Mouse (Mus musculus) naive thymus-derived CD4-positive, alpha-beta T cell, adult 2 months (primary cell): ENCODE data around the gene Retreg3.
"Not testable (repeated sequence)": the region's sequence is repeated elsewhere in the genome, so short reads cannot be mapped to it uniquely, and the experiment has no call there.

ENCODE experiments used
- DNase-seq: peaks from one replicate; pipeline ENCODE4 v3.0.0-alpha.2; 2011; ENCODE audit warnings: low read depth

Gene Retreg3

DNA sequence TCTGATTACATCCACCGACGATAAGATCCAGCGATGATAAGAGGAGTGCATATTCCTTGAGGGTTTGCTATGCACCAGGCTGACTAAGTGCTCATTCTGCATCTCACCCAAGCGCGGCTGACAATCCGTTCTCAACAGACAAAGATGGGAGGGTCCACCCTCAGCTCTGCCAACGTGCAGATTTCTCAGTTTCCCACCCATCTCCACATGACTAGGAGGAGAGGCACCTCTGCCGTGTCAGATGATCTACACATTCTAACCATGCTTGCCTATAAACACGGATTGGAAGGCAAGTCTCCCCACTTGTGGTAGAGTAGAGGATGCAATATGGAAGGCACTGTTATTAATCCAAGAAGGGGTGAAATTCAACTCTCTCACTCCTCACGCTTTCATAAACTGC lies 29.1 kb upstream of the Retreg3 start:
- DNase-seq, result no peak

DNA sequence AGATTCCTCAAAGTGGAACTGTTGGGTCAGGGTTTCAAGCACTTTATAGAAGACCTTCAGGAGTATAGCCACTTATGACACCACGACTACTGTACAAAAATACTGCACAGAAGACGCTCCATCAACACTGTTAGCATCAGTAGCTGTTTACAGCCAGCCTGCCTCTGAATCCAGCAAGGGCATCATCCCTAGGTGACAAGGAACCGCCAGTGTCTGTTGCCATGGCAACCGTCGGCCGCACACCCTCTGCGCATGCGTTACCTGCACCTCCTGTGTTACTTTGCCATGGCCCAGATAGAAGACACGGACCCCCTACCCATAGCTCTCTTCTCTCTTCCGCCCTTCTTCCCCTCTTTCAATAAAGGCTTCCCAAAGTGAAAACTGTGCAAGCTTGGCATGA lies 26.7 kb upstream of the Retreg3 start:
- DNase-seq, result no peak

DNA sequence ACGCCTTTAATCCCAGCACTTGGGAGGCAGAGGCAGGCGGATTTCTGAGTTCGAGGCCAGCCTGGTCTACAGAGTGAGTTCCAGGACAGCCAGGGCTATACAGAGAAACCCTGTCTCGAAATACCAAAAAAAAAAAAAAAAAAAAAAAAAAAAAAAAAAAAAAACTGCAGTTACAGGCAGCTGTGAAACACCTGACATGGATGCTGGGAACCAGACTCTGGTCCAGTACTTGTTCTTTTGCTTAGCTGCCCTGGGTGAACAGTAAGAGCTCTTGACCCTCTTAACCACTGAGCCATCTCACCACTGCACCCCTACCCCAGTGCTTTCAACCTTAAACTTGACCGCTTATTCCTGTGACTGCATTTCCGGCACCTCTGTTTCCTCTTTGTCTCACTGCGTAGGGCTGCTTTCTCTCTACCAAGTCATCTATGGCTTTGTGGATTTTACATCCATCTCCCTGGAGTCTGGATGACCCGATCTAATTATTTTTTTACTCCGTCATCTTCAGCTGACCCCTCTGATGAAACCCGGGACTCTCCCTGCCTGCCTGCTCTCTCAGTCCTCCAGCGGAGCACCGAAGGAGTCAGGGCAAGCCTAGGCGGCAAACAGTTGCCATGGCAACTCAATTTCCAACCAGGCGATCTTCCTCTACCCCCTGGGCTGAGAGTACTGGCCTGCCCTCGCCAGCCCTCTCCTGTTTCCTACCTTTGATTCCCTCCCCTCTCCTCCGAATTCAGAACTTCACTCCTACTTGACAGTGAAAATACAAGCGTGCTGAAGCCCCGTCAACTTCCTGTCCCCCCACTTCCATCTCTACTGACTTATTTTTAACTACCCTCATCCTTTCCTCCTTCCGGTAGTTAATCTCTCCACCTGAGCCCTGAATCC lies 23.9 kb upstream of the Retreg3 start:
- peak; percentile 80 for DNase-seq

DNA sequence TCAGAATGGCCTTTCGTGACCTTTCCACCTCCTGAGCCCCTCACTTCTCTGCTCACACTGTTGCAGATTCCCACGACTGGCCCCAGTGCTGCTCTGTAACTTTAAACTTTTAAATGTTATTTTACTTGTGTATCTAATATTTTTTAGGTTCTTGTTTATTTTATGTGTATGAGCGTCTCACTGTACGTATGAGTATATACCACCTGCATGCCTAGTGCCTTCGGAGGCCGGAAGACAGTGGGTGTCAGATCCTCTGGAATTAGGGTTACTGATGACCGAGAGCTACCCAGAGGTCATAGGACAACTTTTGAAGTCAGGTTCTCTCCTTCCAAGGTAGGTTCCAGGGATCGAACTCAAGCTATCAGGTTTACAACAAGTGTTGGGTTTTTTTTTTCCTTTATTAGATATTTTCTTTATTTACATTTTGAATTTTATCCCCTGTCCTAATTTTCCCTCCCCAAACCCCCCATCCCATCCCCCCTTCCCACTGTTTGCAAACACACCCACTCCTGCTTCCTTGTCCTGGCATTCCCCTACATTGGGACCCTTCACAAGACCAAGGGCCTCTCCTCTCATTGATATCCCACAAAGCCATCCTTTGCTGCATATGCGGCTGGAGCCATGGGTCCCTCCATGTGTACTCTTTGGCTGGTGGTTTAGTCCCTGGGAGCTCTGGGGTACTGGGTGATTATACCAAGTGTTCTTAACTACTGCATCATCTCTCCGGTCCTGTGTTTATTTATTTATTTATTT lies 22.7 kb upstream of the Retreg3 start:
- no peak for DNase-seq

DNA sequence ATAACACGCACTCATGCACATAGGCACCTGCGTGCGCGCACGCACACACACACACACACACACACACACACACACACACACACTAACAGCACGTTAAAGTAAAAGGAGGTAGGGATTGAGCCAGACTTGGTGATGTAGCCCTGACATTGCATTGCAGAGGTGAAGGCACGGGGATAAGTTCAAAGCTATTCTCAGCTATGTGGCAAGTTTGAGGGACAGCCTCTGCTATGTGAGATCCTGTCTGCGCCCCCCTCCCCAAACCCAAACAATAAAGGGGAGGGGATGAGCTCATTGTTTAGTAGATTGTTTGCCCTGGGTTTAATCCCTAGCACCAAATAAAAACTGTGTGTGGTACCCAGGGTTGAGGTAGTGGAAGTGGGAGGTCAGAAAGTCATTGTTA lies 21.4 kb upstream of the Retreg3 start:
- no peak for DNase-seq

DNA sequence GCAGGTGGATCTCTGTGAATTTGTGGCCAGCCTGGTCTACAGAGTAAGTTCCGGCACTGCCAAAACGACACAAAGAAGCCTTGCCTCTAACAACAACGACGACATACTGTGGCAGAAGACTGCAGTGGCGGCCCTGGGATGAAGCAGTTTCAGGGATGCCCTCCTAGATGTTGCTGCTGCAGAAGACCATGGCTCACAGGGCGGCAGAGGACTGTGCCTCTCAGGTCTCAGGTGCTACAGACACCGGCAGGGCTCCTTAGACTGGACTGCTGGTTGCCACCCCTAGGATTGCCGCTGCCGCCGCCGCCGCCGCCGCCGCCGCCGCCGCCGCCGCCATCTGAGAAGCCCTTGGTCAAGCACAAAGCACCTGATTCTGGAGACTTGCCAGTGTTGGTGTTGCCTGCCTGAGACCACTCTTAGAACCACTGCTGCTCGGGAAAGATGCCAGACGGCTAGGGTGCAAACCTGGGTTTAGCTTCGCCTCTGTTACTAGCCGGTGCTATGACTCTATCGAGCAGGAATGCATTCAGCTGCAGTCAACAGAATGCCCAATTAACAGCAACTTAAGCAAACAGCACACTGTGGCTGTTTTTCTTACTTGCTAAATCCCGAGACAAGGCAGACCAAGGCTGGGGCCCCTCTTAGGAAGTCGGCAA lies 20.6 kb upstream of the Retreg3 start:
- DNase-seq, result peak; percentile 42

DNA sequence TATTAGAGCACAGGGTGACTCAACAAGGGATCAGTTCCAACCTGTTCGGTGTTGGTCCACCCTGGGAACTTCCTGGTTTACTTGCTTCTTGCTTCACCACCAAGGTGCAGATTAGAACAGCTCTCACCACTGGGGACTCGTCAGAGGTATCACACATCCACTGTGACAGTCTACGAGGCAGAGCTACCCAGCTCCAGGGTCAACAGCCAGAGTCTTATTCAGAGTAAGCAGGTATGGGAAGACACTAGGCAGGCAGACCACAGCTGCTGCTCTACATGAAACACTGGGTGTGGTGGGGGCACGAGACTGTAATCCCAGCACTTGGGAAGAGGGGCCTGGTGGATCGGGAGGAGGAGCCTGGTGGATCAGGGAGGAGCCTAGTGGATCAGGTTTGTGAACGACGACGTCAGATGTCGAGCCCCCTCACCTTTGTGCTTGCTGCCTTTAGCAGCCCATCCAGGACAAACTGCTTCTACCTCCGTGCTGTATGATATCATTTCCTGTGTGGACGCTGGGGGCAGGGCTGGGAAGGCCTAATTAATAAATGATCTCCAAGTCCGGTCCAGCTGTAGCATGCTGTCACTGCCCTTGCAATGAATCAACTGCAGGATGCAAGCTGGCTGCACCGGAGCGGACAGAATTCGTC lies 19.0 kb upstream of the Retreg3 start:
- no peak for DNase-seq

DNA sequence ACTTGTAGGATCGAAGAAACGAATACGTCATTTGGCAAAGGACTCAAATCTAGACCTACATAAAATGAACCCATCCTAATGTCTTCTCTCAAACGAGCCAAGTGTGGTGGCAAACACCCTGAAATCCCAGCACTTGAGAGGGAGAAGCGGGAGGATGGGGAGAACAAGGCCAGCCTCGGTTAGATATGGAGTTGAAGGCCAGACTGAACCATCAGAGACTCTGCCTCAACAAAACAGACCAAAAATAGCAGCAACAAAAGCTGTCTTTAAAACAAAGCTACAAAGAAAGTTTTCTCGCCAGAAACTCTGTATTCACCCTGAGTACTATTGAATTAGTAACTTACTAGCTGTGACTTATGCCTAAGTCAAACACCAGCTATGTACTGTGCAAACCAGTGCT lies 17.3 kb upstream of the Retreg3 start:
- DNase-seq, result no peak

DNA sequence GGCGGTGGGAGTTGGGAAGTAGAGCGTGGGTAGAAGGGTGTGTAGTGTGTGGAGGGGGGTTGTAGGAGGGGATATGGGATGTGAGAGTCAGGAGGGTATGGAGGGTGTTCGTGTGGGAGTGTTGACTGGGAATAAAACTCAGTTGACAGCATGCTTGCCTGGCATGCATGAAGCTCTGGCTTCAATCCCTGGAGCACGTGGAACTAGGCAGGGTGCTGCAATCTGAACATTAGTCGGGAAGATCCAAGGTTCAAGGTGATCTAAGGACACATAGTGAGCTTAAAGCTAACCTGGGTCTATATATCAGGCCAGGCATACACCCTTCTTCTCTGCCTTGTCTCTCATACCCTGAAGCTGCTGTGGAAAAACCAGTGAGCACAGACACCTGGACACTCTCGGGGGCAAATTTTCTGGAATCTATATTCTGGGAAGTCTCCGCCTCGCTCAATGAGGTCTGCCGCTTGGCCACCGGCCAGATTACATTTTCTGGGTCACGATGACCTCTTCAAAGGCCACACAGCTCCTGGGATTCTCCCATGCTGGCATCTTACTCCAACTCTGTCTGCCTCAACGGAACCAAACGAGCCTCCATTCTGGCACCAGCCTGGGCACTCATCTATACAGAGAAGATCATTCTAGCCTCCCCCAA lies 14.6 kb upstream of the Retreg3 start:
- DNase-seq, result no peak

DNA sequence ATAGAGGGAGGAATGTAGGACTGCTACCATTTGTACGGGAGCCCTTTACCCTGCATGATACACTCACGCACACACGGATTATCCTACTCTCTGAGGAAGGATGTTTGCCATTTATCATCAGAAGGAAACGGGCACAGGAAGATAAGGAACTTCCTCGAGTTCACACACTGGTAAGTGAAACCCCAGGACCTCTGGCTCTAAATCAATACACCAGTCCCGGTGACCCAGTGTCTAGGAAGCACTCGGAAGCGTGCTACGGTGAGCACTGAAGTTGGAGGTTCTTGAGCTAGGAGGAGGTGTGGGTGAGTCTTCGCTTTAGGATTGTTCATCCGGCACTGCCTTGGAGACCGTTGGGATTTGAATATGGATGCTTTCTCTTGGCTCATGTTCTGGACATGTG lies 13.3 kb upstream of the Retreg3 start:
- DNase-seq, result no peak

DNA sequence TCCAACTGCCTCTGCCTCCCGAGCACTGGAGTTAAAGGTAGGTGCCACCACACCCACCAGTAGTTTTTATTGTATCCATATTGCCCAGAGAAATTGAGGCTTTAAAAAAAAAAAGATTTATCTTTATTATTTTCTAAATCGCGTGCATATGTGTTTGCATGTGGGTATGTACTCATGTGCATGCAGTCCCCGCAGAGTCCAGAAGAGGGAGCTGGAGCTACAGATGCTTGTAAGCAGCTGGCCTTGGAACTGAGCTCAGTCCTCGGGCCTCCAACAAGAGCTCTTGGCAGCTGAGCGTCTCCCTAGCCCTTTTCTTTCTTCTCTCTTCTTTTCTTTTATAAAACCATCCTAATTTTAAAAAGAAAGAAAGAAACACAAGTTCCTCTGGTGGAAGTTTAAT lies 12.0 kb upstream of the Retreg3 start:
- DNase-seq, result no peak

DNA sequence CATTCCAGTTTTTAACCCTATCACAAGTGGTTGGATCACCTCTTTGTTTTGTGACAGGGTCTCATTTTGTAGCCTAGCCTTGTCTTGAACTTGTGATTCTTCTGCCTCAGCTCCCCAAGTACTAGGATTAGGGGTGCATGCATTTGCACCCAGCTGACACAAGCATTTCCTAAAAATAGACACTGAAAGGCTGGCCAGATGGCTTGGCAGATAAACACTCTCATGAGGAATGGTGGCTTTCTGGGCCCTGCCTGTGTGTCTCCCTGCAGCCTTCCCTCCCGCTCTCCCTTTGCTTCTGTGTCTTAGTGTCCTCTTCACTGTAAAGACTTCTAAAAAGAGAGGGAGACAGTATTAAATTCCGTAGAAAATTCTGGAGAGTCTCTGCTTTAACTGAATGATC lies 11.5 kb upstream of the Retreg3 start:
- no peak for DNase-seq

DNA sequence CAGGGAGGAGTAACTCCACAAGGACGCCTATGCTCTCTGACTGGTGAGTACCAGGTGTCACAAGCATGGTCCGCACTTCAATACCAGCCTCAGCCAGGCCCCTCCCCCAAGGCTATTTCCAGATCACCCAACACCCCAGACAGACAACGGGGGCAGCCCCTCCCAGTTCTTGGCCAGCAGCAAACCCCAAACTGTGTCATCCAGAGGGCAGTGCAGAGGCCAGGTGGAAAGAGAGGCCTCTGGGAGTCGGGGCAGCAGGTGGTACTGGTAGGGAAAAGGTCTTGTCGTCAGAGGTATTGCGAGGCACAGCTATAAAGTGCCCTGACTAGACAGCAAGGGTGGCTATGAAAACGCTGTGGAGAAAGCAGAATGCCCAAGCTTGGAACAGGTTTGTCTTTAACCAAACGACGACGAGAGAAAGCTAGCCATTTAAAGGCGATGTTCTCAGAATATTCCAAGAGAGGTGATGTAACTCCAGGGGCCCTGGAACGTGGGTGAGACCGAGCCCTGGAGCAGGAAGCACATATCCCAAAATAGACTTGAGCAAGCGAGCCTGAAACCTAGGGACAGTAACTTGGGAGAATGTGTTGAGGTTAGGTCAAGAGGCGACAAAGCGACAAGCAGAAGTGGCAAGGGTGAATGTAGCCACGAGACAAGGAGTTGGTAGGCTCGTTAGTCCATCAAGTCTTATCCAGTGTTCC lies 10.5 kb upstream of the Retreg3 start:
- no peak for DNase-seq

DNA sequence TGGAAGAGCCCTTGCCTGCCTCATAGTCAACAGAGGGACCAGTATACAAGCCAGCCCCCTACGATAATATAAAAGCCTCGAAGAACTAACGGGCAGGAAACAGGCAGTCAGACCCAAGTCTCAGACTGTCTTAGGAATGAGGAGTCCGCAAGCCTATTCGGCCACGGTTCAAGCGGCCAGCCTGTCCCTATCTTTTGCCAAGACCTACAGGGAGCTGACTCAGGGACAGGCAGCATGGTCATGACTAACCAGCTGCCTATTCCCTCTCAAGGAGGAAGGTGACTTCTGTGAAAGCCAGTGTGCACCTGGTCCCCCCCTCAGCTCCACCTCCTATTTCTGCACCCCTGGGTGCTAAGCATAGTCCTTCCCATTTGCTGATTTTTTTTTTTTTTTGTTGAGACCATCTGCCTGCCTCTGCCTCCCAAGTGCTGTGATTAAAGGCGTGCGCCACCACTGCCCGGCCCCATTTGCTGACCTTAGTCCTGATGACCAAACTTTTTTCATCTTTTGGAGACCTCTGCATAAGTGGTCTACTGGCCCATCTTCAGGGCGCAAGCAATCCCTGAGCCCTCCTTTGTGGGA lies 9.4 kb upstream of the Retreg3 start:
- DNase-seq, result no peak

DNA sequence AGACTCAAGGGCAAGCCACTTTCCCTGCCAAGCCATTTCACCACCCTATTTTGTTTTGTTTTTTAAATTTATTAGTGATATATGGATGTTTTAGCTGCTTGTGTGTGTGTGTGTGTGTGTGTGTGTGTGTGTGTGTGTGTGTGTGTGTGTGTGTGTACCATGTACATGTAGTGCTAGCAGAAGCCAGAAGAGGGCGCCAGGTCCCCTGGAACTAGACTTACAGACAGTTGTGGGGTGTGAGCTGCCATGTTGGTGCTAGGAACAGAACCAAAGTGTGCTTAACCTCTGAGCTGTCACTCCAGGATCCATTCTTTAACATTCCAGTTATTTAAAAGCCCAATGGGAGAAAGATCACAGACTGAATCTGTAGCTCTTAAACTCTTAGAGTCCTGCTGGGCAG lies 7.4 kb upstream of the Retreg3 start:
- DNase-seq, result peak; percentile 37

DNA sequence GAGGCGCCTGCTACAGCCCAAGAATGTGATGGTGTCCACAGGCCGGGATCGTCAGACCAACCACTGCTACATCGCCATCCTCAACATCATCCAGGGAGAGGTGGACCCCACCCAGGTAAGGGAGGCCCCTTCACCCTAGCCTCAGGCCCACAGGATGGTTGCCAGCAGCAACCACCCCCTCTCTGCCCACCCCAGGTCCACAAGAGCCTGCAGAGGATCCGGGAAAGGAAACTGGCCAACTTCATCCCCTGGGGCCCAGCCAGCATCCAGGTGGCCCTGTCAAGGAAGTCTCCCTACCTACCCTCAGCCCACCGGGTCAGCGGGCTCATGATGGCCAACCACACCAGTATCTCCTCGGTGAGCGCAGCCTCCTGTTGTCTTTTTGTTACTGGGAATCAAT lies 5.3 kb upstream of the Retreg3 start:
- DNase-seq, result not testable (repeated sequence)

DNA sequence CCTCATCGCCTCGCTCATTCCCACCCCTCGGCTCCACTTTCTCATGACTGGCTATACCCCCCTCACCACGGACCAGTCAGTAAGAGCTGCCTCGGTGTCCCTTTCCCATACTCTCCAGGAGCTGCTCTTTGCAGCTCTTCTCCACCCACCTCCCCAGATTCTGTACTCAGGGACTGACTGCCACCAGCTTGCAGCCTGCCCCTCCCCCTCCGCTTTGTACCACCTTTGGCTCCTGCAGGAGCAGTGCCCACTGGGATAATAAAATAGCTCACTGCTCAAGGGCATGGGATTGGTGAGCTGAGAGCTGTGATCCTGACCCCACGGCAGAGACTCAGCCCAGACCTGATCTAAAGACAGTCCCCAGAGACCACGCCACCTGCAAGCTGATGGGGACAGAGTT lies 4.8 kb upstream of the Retreg3 start:
- DNase-seq, result not testable (repeated sequence)

DNA sequence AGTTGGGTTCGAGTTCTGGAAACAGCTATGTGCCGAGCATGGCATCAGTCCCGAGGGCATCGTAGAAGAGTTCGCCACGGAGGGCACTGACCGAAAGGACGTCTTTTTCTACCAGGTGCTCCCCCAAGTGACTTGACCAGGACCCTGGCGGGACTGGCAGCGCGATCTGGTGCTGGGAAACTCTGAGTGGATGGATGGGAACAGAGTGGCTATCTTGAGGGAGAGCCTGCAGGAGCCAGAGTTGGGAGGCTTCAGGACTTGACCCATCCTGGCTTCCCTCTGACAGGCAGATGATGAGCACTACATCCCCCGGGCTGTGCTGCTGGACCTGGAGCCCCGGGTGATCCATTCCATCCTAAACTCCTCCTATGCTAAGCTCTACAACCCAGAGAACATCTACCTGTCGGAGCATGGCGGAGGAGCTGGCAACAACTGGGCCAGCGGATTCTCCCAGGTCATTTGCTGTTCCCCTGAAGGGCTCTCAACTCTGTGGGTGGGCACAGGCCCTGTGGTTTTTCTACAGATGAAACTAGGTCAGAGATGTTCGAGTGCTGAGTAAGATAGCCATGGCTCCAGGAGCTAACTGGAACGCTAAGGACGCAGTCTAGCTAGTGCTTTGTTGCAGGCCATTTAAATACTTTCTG lies 974 bp upstream of the Retreg3 start:
- no peak for DNase-seq

DNA sequence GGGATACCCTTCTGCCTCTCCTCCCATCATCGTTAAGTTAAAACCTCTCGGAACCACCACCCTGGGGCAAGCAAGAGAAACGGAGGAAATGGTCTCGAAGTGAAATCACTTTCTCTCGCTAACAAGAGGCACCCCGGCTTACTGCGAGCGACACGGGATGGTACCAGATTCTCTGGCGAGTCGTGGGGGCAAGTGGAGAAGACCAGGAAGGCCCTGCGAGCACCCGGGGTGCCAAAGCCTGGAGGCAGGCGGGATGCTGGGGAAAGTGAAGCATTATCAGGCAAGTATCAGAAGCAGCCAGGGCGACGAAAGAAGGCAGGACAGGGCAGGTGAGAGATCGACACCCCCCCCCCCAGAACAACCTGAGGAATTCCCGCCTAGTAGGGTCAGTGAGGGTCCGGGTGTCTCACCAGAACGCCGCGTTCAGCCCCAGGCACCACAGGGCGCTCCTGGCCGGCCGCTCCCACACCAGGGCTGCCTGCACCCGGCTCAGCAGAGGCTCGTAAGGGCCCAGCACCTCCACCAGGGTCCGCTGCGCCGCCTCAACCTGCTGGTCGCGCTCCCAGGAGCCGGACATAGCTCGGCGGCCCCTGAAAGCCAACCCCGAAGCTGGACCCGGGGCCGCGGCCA lies 447 bp downstream of the Retreg3 start:
- DNase-seq, result peak; percentile 53

DNA sequence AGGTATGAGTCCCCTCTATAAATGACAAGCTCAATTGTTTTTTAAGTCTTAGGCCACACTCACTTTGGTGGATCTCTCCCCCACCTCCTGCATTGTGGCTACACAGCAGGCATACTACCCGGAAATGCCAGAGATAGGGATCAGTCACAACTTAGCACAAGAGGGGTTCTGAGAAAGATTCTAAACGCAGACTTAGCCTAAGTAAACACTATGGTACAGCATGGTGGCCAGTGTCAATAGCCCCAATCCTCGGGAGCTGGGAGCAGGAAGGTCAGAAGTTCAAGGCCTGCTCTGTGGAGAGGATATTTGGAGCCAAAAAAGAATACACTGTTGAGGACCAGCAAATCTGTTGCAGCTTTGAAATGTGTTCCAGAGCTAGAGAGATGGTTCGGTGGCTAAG lies 1.6 kb downstream of the Retreg3 start:
- DNase-seq, result peak; percentile 30
